Mouse (Mus musculus) heart, adult 2 months (tissue): ENCODE measurements around the gene Nfia.

Experiments used
- EP300 ChIP-seq: fragments of 200-500 bp; IDR thresholded peaks from 2 replicates; pipeline ENCODE4 v1.6.1; 2011; ENCODE audit warnings: low read depth, low read length, control low read depth; ENCODE audit not compliant: insufficient read depth
- POLR2A ChIP-seq: fragments of 200-500 bp; IDR thresholded peaks from 2 replicates; pipeline ENCODE4 v1.6.1; 2011; ENCODE audit warnings: mild to moderate bottlenecking, low read depth, low read length, control low read depth; ENCODE audit not compliant: insufficient read depth

DNA sequence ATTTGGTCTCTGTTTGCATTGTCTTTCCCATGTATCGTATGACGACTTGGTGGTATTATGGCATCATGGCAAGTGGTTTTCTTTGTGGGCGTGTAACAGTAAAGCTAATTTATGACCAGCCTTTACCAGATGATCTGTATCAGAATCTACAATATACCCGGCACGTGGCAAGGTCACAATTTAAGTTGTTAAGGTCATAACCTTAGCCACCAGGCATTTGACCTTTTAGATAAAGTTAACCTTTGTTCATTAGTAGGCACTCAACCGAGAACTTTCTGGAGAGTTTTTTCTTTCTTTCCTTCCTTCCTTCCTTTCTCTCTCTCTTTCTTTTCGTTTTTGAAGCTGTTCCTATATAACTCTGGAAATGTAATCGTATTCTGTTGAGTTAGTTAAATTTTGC is 14.0 kb downstream of the Nfia start:
- TF ChIP-seq EP300: no peak
- no peak for TF ChIP-seq POLR2A
